Mouse (Mus musculus) CH12.LX (cell line): Measurements from ENCODE around the gene Sult2a8. TPM values are rescaled to one million over a fixed set of nuclear protein-coding genes. Genes with fewer than 3 reads are reported as not detected.

Experiments used
- DNase-seq: peaks from one replicate; pipeline ENCODE4 v3.0.0-alpha.2; 2013; ENCODE audit errors: extremely low read depth
- H3K27ac ChIP-seq: 2 replicates; pipeline ENCODE4 v1.5.1; 2012; ENCODE audit warnings: low read depth, mild to moderate bottlenecking, control low read depth, moderate library complexity; ENCODE audit not compliant: insufficient read depth
- H3K27me3 ChIP-seq: replicated peaks from 2 replicates; pipeline ENCODE3; 2012; ENCODE audit warnings: inconsistent platforms
- H3K36me3 ChIP-seq, 2 experiments: replicated peaks in 1 of 2; 2 replicates each; pipeline versions ENCODE3 to v1.6.1; 2012; ENCODE audit warnings: inconsistent platforms in 1 of 2, low read length in 1 of 2, mild to moderate bottlenecking in 1 of 2, mixed read lengths in 1 of 2, moderate library complexity in 1 of 2; ENCODE audit not compliant: control insufficient read depth in 1 of 2, insufficient read depth in 1 of 2
- H3K4me1 ChIP-seq, 2 experiments: 2 replicates each; pipeline ENCODE4 v1.6.1; 2012; ENCODE audit warnings: inconsistent platforms in 1 of 2, moderate library complexity in 1 of 2; ENCODE audit not compliant: insufficient read depth in 2 of 2, control insufficient read depth in 1 of 2
- H3K4me2 ChIP-seq: 2 replicates; pipeline ENCODE4 v1.6.1; 2012; ENCODE audit warnings: low read depth, mild to moderate bottlenecking, control low read depth; ENCODE audit not compliant: poor library complexity, insufficient read depth, severe bottlenecking
- H3K4me3 ChIP-seq, 3 experiments: fragments of 150-350 bp in 1 of 3; sonication (generic) in 1 of 3; replicated peaks in 1 of 3; 2 replicates each; pipeline versions ENCODE3 to v1.5.1; 2011 to 2012; ENCODE audit warnings: low read depth in 2 of 3, low read length in 2 of 3, mild to moderate bottlenecking in 2 of 3, moderate library complexity in 2 of 3, control low read depth in 1 of 3, improper control_type of control experiment in 1 of 3, inconsistent platforms in 1 of 3, mixed read lengths in 1 of 3; ENCODE audit not compliant: poor library complexity in 1 of 3
- H3K79me2 ChIP-seq: replicated peaks from 2 replicates; pipeline ENCODE4 v1.6.1; 2012; ENCODE audit warnings: mild to moderate bottlenecking, moderate library complexity; ENCODE audit not compliant: control insufficient read depth, poor library complexity, insufficient read depth, severe bottlenecking; ENCODE audit errors: extremely low read depth
- H3K9ac ChIP-seq: 2 replicates; pipeline ENCODE4 v1.6.1; 2012; ENCODE audit warnings: low read depth, mild to moderate bottlenecking, control low read depth, moderate library complexity; ENCODE audit not compliant: insufficient read depth
- H3K9me3 ChIP-seq: replicated peaks from 2 replicates; pipeline ENCODE3; 2012; ENCODE audit warnings: low read length, inconsistent platforms, mixed read lengths
- CHD1 ChIP-seq: IDR thresholded peaks from 2 replicates; pipeline ENCODE4 v1.6.1; 2012; ENCODE audit warnings: low read depth, low read length, improper control_type of control experiment, inconsistent platforms
- E2F4 ChIP-seq: IDR thresholded peaks from 2 replicates; pipeline ENCODE4 v1.6.1; 2011; ENCODE audit warnings: low read depth, low read length, improper control_type of control experiment; ENCODE audit not compliant: insufficient replicate concordance
- ELF1 ChIP-seq: IDR thresholded peaks from 2 replicates; pipeline ENCODE4 v1.6.1; 2014; ENCODE audit warnings: low read depth, mild to moderate bottlenecking, inconsistent platforms, low read length, improper control_type of control experiment
- EP300 ChIP-seq: IDR thresholded peaks from 2 replicates; pipeline ENCODE4 v1.6.1; 2011; ENCODE audit warnings: low read length, improper control_type of control experiment
- ETS1 ChIP-seq: conservative IDR thresholded peaks from 2 replicates; pipeline ENCODE4 v1.6.1; 2012; ENCODE audit warnings: low read depth, mild to moderate bottlenecking, inconsistent platforms, low read length, improper control_type of control experiment, moderate library complexity
- MAX ChIP-seq: IDR thresholded peaks from 2 replicates; pipeline ENCODE4 v1.6.1; 2011; ENCODE audit warnings: low read length, improper control_type of control experiment
- MEF2A ChIP-seq: IDR thresholded peaks from 2 replicates; pipeline ENCODE4 v1.6.1; 2014; ENCODE audit warnings: low read depth, mild to moderate bottlenecking, inconsistent platforms, low read length, improper control_type of control experiment, borderline replicate concordance
- MXI1 ChIP-seq: IDR thresholded peaks from 2 replicates; pipeline ENCODE4 v1.6.1; 2011; ENCODE audit warnings: mild to moderate bottlenecking, low read depth, low read length, improper control_type of control experiment
- NELFE ChIP-seq: IDR thresholded peaks from 2 replicates; pipeline ENCODE4 v1.6.1; 2011; ENCODE audit warnings: low read depth, low read length, improper control_type of control experiment
- NRF1 ChIP-seq: IDR thresholded peaks from 2 replicates; pipeline ENCODE4 v1.6.1; 2014; ENCODE audit warnings: low read depth, mild to moderate bottlenecking, inconsistent platforms, low read length, improper control_type of control experiment, moderate library complexity
- POLR2AphosphoS2 ChIP-seq: IDR thresholded peaks from 2 replicates; pipeline ENCODE4 v1.6.1; 2011; ENCODE audit warnings: low read depth, low read length, improper control_type of control experiment
- RCOR1 ChIP-seq: conservative IDR thresholded peaks from 2 replicates; pipeline ENCODE4 v1.6.1; 2012; ENCODE audit warnings: low read depth, mild to moderate bottlenecking, inconsistent platforms, low read length, improper control_type of control experiment
- SIN3A ChIP-seq: IDR thresholded peaks from 2 replicates; pipeline ENCODE4 v1.6.1; 2012; ENCODE audit warnings: low read length, improper control_type of control experiment, inconsistent platforms
- SMC3 ChIP-seq: IDR thresholded peaks from 2 replicates; pipeline ENCODE4 v1.6.1; 2011; ENCODE audit warnings: low read depth, low read length, improper control_type of control experiment
- TCF12 ChIP-seq: IDR thresholded peaks from 2 replicates; pipeline ENCODE4 v1.6.1; 2014; ENCODE audit warnings: low read depth, mild to moderate bottlenecking, inconsistent platforms, low read length, improper control_type of control experiment
- USF1 ChIP-seq: IDR thresholded peaks from 2 replicates; pipeline ENCODE4 v1.6.1; 2014; ENCODE audit warnings: low read depth, mild to moderate bottlenecking, inconsistent platforms, low read length, improper control_type of control experiment
- ZC3H11A ChIP-seq: IDR thresholded peaks from 2 replicates; pipeline ENCODE4 v1.6.1; 2012; ENCODE audit warnings: low read depth, mild to moderate bottlenecking, inconsistent platforms, low read length, improper control_type of control experiment
- ZKSCAN1 ChIP-seq: IDR thresholded peaks from 2 replicates; pipeline ENCODE4 v1.6.1; 2012; ENCODE audit warnings: low read depth, inconsistent platforms, low read length, improper control_type of control experiment, borderline replicate concordance
- ZNF384 ChIP-seq: IDR thresholded peaks from 2 replicates; pipeline ENCODE4 v1.6.1; 2012; ENCODE audit warnings: low read depth, low read length, improper control_type of control experiment, inconsistent platforms
- dilution Hi-C: fragments of 300-500 bp; cut with MboI; formaldehyde crosslinking; loops from 2 replicates; pipeline ENCODE4 v1.14.3; 2020; ENCODE audit warnings: low sequenced_read_pairs; ENCODE audit not compliant: extremely low pct_unique_long_range_greater_than_20kb, extremely low pct_ligation_motif_present
- in situ Hi-C: fragments of 300-500 bp; cut with MboI; formaldehyde crosslinking; loops from 3 replicates; pipeline ENCODE4 v1.14.3; 2019; ENCODE audit warnings: low sequenced_read_pairs, low pct_ligation_motif_present, low pct_unique_long_range_greater_than_20kb, mixed read lengths
- polyA plus RNA-seq: library from polyadenylated mRNA; unstranded; fragments of >175 nt; gene quantifications from 2 replicates; pipeline ENCODE4 v1.2.1, GENCODE M21; 2012; ENCODE audit warnings: low read depth; ENCODE audit not compliant: insufficient read length
- total RNA-seq, 2 experiments: library from RNA; depleted of rRNA; stranded (reverse); fragments of 300-350 nt in 1 of 2; fragments of >200 nt in 1 of 2; gene quantifications; 2 replicates each; pipeline ENCODE4 v1.2.3; 2012 to 2014

The Sult2a8 gene
- total and polyA plus RNA-seq, 3 experiments, result not detected

- Histone ChIP-seq H3K27ac (no peak overlapping the region), H3K9ac (no peak overlapping the region), H3K79me2 (no peaks in the 10 kb centered on the region), H3K4me1 (no peaks in the 10 kb centered on the region), H3K9me3 (peaks cover 20% of the 10 kb centered on the region), H3K4me2 (no peak overlapping the region), H3K4me3 (no peak overlapping the region), H3K27me3 (no peaks in the 10 kb centered on the region), H3K36me3 (no peaks in the 10 kb centered on the region)
- no peak for DNase-seq
- in situ Hi-C loops, result no loop called here
- TF ChIP-seq CHD1 (no peak), ZNF384 (no peak), SMC3 (no peak), MXI1 (no peak), ETS1 (no peak), ZKSCAN1 (no peak), E2F4 (no peak), USF1 (no peak), ZC3H11A (no peak)
- dilution Hi-C loops, result no loop called here
Observed at GRCm38 (mm10) chr7:14492886-14493285, 46.3 kb upstream of the Sult2a8 start.

- H3K36me3 ChIP-seq, result no peaks in the 10 kb centered on the region
- in situ Hi-C loops (no loop called here), dilution Hi-C loops (no loop called here)
- no peaks in the 10 kb centered on the region for H3K4me1 ChIP-seq
- H3K79me2 ChIP-seq, result no peaks in the 10 kb centered on the region
- H3K9me3 ChIP-seq, result peaks cover 14% of the 10 kb centered on the region
- DNase-seq, result no peak
- no peaks in the 10 kb centered on the region for H3K27me3 ChIP-seq
- no peak overlapping the region for H3K4me3 ChIP-seq
- H3K9ac ChIP-seq, result no peak overlapping the region
- TF ChIP-seq MAX, result no peak
- no peak for TF ChIP-seq ZKSCAN1
- no peak for TF ChIP-seq RCOR1
- no peak for TF ChIP-seq NRF1
- no peak for TF ChIP-seq POLR2AphosphoS2
- TF ChIP-seq SIN3A, result no peak
- TF ChIP-seq MEF2A, result no peak
- TF ChIP-seq MXI1, result no peak
- TF ChIP-seq TCF12, result no peak
- no peak for TF ChIP-seq ELF1
- TF ChIP-seq EP300, result no peak
- no peak for TF ChIP-seq NELFE
- no peak for TF ChIP-seq SMC3
- TF ChIP-seq, all 38 proteins: peak for 0
- H3K4me2 ChIP-seq, result no peak overlapping the region
- H3K27ac ChIP-seq, result no peak overlapping the region
Observed at GRCm38 (mm10) chr7:14439581-14439980, 7.0 kb downstream of the Sult2a8 start.
